Mouse (Mus musculus): ENCODE results near the gene Pknox2.

Gene Pknox2

DNA sequence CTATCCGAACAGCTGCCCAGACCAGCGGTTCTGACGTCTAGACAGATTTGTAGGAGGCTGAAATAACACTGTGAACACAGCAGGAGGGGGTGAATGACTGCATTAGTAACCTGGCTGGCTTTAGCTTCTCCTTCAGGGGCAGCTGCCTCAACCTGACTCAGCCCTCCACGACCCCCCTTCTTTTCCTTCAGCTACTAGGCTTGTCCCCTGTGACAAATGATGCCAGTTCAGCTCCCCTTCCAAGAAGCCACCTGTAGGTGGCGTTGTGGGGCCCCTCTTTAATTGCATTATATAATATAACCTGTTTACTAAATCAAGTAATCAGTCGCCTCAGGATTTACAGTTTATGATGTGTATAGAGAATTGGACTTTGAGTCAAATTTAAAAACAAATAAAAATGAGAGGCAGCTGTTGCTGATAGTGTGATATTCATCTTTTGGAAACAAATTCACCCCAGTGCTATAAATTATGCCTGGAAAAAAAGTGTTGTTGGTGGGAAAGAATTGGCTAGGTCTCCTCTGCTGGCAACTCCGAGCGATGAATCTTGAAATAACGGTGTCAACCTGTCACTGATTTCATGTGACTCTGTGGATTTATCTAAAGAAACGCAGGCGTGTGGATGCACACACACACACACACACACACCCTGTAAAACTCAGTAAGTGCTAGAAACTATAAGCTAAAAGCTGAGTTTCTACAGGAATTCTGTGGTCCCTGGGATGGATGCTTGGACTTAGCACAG is 173.6 kb downstream of the Pknox2 start:
- H3K9me3 ChIP-seq (ENCODE audit: low read length) = no peaks in the 10 kb centered on the region
- H3K27me3 ChIP-seq (ENCODE audit: insufficient read depth, low read length) = peaks cover 24% of the 10 kb centered on the region
- no peaks in the 10 kb centered on the region for H3K36me3 ChIP-seq (ENCODE audit: insufficient read depth, low read length)
- TF ChIP-seq CTCF (conservative IDR thresholded peaks at IDR 0.05; ENCODE audit: low read length) = peak; percentile 52
- no peak for TF ChIP-seq NANOG (IDR thresholded peaks at IDR 0.05; ENCODE audit: borderline replicate concordance, low read length)
- TF ChIP-seq POU5F1 (IDR thresholded peaks at IDR 0.05; ENCODE audit: borderline replicate concordance, low read length) = no peak
- H3K4me1 ChIP-seq (replicated peaks; ENCODE audit: low read depth, low read length) = peaks cover 19% of the 10 kb centered on the region
- H3K4me3 ChIP-seq (replicated peaks; ENCODE audit: low read length) = no peak overlapping the region

DNA sequence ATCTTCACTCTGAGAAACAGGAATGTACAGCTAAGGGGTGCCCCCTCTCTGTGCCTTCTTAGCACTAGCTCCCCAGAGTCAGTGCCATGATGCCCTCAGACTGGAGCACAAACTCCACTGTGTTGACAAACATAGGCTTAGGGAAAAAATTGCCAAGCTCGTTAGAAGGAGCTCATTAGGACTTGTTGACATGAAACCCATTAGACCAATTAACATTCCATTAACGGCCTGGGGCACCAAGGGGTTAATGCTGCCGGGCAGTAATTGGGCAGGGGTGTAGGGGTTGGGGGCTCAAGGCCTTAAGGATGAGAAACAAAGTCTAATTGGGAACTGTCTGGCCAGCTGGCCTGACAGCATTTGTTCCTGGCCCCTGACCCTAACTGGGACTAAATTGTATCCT is 175.1 kb downstream of the Pknox2 start:
- peaks cover 28% of the 10 kb centered on the region for H3K27me3 ChIP-seq (ENCODE audit: insufficient read depth, low read length)
- H3K9me3 ChIP-seq (ENCODE audit: low read length) = no peaks in the 10 kb centered on the region
- H3K4me3 ChIP-seq (replicated peaks; ENCODE audit: low read length) = no peak overlapping the region
- no peak for TF ChIP-seq POU5F1 (IDR thresholded peaks at IDR 0.05; ENCODE audit: borderline replicate concordance, low read length)
- TF ChIP-seq CTCF (conservative IDR thresholded peaks at IDR 0.05; ENCODE audit: low read length) = no peak
- no peak for TF ChIP-seq NANOG (IDR thresholded peaks at IDR 0.05; ENCODE audit: borderline replicate concordance, low read length)
- no peaks in the 10 kb centered on the region for H3K36me3 ChIP-seq (ENCODE audit: insufficient read depth, low read length)
- H3K4me1 ChIP-seq (replicated peaks; ENCODE audit: low read depth, low read length) = peaks cover 29% of the 10 kb centered on the region

GRCm38 (mm10) chr9:36971066-36971465 is 176.1 kb downstream of the Pknox2 start:
- TF ChIP-seq NANOG (IDR thresholded peaks at IDR 0.05; ENCODE audit: borderline replicate concordance, low read length) (no peak), CTCF (conservative IDR thresholded peaks at IDR 0.05; ENCODE audit: low read length) (no peak), POU5F1 (IDR thresholded peaks at IDR 0.05; ENCODE audit: borderline replicate concordance, low read length) (no peak)
- Histone ChIP-seq H3K4me1 (replicated peaks; ENCODE audit: low read depth, low read length) (peaks cover 19% of the 10 kb centered on the region), H3K4me3 (replicated peaks; ENCODE audit: low read length) (no peak overlapping the region), H3K9me3 (ENCODE audit: low read length) (no peaks in the 10 kb centered on the region), H3K36me3 (ENCODE audit: insufficient read depth, low read length) (no peaks in the 10 kb centered on the region), H3K27me3 (ENCODE audit: insufficient read depth, low read length) (peaks cover 30% of the 10 kb centered on the region)

DNA sequence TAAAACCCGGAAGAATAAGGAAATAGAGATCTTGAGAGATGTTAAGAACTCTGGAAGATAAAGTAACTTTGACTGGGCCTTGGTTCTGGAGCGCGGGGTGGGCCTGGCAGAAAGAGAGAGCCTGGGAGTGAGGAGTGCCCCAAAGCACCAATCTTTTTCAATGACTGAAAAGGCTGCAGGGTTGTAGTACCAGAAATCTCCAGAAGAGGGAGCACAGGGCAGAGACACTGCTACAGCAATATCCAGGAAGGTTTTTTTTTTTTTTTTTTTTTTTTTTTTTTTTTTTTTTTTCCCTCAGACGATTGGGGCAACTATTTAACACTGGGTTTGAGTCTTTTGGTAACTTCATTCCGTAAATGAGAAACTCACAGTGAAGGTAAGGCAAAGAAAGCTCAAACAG is 176.6 kb downstream of the Pknox2 start:
- Histone ChIP-seq H3K4me1 (replicated peaks; ENCODE audit: low read depth, low read length) (peaks cover 18% of the 10 kb centered on the region), H3K27me3 (ENCODE audit: insufficient read depth, low read length) (peaks cover 29% of the 10 kb centered on the region), H3K36me3 (ENCODE audit: insufficient read depth, low read length) (no peaks in the 10 kb centered on the region), H3K9me3 (ENCODE audit: low read length) (no peaks in the 10 kb centered on the region), H3K4me3 (replicated peaks; ENCODE audit: low read length) (no peak overlapping the region)
- TF ChIP-seq NANOG (IDR thresholded peaks at IDR 0.05; ENCODE audit: borderline replicate concordance, low read length) = no peak
- TF ChIP-seq CTCF (conservative IDR thresholded peaks at IDR 0.05; ENCODE audit: low read length) = peak; percentile 90
- TF ChIP-seq POU5F1 (IDR thresholded peaks at IDR 0.05; ENCODE audit: borderline replicate concordance, low read length) = no peak

- TF ChIP-seq CTCF (conservative IDR thresholded peaks at IDR 0.05; ENCODE audit: low read length) = no peak
- TF ChIP-seq POU5F1 (IDR thresholded peaks at IDR 0.05; ENCODE audit: borderline replicate concordance, low read length) = no peak
- TF ChIP-seq NANOG (IDR thresholded peaks at IDR 0.05; ENCODE audit: borderline replicate concordance, low read length) = no peak
- Histone ChIP-seq H3K36me3 (ENCODE audit: insufficient read depth, low read length) (no peaks in the 10 kb centered on the region), H3K27me3 (ENCODE audit: insufficient read depth, low read length) (peaks cover 21% of the 10 kb centered on the region), H3K9me3 (ENCODE audit: low read length) (no peaks in the 10 kb centered on the region), H3K4me3 (replicated peaks; ENCODE audit: low read length) (no peak overlapping the region), H3K4me1 (replicated peaks; ENCODE audit: low read depth, low read length) (peaks cover 11% of the 10 kb centered on the region)
Observed at GRCm38 (mm10) chr9:36969131-36969530, 178.1 kb downstream of the Pknox2 start.

DNA sequence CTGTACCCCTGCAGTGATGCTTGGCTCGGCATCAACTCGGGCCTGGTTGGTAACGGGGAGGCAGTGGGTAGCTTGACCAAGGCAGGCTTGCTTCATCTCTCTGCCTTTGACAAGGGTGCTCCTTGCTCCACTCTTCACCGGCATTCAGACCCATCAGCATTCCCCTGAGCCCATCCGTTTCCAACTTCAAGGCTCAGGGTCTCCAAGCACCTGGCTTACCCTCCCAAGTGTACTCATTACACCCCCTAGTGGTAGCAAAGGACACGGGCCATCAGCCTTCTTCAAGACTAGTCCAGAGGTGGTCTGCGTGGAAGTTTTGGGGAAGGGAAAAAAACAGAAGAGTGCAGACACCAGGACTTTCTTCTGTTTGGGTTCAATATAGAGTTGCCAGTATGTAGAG is 178.5 kb downstream of the Pknox2 start:
- TF ChIP-seq POU5F1 (IDR thresholded peaks at IDR 0.05; ENCODE audit: borderline replicate concordance, low read length) (no peak), NANOG (IDR thresholded peaks at IDR 0.05; ENCODE audit: borderline replicate concordance, low read length) (peak; percentile 20; the same call in 1 of the 2 replicates), CTCF (conservative IDR thresholded peaks at IDR 0.05; ENCODE audit: low read length) (peak; percentile 94)
- Histone ChIP-seq H3K9me3 (ENCODE audit: low read length) (no peaks in the 10 kb centered on the region), H3K27me3 (ENCODE audit: insufficient read depth, low read length) (peaks cover 22% of the 10 kb centered on the region), H3K4me1 (replicated peaks; ENCODE audit: low read depth, low read length) (peaks cover 11% of the 10 kb centered on the region), H3K4me3 (replicated peaks; ENCODE audit: low read length) (peak overlapping the region; percentile 61), H3K36me3 (ENCODE audit: insufficient read depth, low read length) (no peaks in the 10 kb centered on the region)

GRCm38 (mm10) chr9:36968236-36968635 is 179.0 kb downstream of the Pknox2 start:
- no peak for TF ChIP-seq NANOG (IDR thresholded peaks at IDR 0.05; ENCODE audit: borderline replicate concordance, low read length)
- no peak for TF ChIP-seq CTCF (conservative IDR thresholded peaks at IDR 0.05; ENCODE audit: low read length)
- no peak for TF ChIP-seq POU5F1 (IDR thresholded peaks at IDR 0.05; ENCODE audit: borderline replicate concordance, low read length)
- H3K27me3 ChIP-seq (ENCODE audit: insufficient read depth, low read length) = peaks cover 25% of the 10 kb centered on the region
- H3K4me3 ChIP-seq (replicated peaks; ENCODE audit: low read length) = peak overlapping the region; percentile 61
- H3K36me3 ChIP-seq (ENCODE audit: insufficient read depth, low read length) = no peaks in the 10 kb centered on the region
- no peaks in the 10 kb centered on the region for H3K9me3 ChIP-seq (ENCODE audit: low read length)
- peaks cover 11% of the 10 kb centered on the region for H3K4me1 ChIP-seq (replicated peaks; ENCODE audit: low read depth, low read length)

DNA sequence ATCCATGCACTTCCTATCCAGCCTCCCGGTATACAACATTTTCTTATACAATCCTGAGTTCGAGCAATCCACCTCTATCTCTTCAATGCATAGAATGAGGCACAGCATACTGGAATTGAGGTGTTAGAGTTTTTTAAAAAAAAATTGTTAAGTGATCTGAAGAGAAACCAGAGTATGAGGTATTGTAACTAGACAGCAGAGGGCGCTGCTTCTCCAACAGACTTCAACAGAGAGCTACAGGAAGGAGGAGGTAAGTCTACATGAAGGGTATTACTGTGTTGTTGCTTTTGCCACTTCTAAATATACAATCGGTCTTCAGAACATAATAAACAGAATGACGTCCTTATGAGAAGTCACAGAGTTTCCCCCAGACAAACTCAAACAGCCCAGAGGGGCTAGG is 181.5 kb downstream of the Pknox2 start:
- Histone ChIP-seq H3K4me3 (replicated peaks; ENCODE audit: low read length) (no peak overlapping the region), H3K36me3 (ENCODE audit: insufficient read depth, low read length) (no peaks in the 10 kb centered on the region)
- no peak for TF ChIP-seq POU5F1 (IDR thresholded peaks at IDR 0.05; ENCODE audit: borderline replicate concordance, low read length)
- no peak for TF ChIP-seq NANOG (IDR thresholded peaks at IDR 0.05; ENCODE audit: borderline replicate concordance, low read length)
- TF ChIP-seq CTCF (conservative IDR thresholded peaks at IDR 0.05; ENCODE audit: low read length) = peak; percentile 60

More for the DNA sequence above, 181.5 kb downstream of the Pknox2 start:
- Histone ChIP-seq H3K9me3 (ENCODE audit: low read length) (no peaks in the 10 kb centered on the region), H3K4me1 (replicated peaks; ENCODE audit: low read depth, low read length) (peaks cover 11% of the 10 kb centered on the region), H3K27me3 (ENCODE audit: insufficient read depth, low read length) (peaks cover 31% of the 10 kb centered on the region)

Measured in E14TG2a.4 (cell line).